Mouse (Mus musculus) CH12.LX (cell line): ENCODE data around the gene Ap5z1. TPM values are rescaled to one million over a fixed set of nuclear protein-coding genes. Genes with fewer than 3 reads are reported as not detected.

ENCODE experiments used
- DNase-seq: peaks from one replicate; pipeline ENCODE4 v3.0.0-alpha.2; 2013; ENCODE audit errors: extremely low read depth
- H3K27ac ChIP-seq: 2 replicates; pipeline ENCODE4 v1.5.1; 2012; ENCODE audit warnings: low read depth, mild to moderate bottlenecking, control low read depth, moderate library complexity; ENCODE audit not compliant: insufficient read depth
- H3K27me3 ChIP-seq: replicated peaks from 2 replicates; pipeline ENCODE3; 2012; ENCODE audit warnings: inconsistent platforms
- H3K36me3 ChIP-seq, 2 experiments: replicated peaks in 1 of 2; 2 replicates each; pipeline versions ENCODE3 to v1.6.1; 2012; ENCODE audit warnings: inconsistent platforms in 1 of 2, low read length in 1 of 2, mild to moderate bottlenecking in 1 of 2, mixed read lengths in 1 of 2, moderate library complexity in 1 of 2; ENCODE audit not compliant: control insufficient read depth in 1 of 2, insufficient read depth in 1 of 2
- H3K4me1 ChIP-seq, 2 experiments: 2 replicates each; pipeline ENCODE4 v1.6.1; 2012; ENCODE audit warnings: inconsistent platforms in 1 of 2, moderate library complexity in 1 of 2; ENCODE audit not compliant: insufficient read depth in 2 of 2, control insufficient read depth in 1 of 2
- H3K4me2 ChIP-seq: 2 replicates; pipeline ENCODE4 v1.6.1; 2012; ENCODE audit warnings: low read depth, mild to moderate bottlenecking, control low read depth; ENCODE audit not compliant: poor library complexity, insufficient read depth, severe bottlenecking
- H3K4me3 ChIP-seq, 3 experiments: fragments of 150-350 bp in 1 of 3; sonication (generic) in 1 of 3; replicated peaks in 1 of 3; 2 replicates each; pipeline versions ENCODE3 to v1.5.1; 2011 to 2012; ENCODE audit warnings: low read depth in 2 of 3, low read length in 2 of 3, mild to moderate bottlenecking in 2 of 3, moderate library complexity in 2 of 3, control low read depth in 1 of 3, improper control_type of control experiment in 1 of 3, inconsistent platforms in 1 of 3, mixed read lengths in 1 of 3; ENCODE audit not compliant: poor library complexity in 1 of 3
- H3K79me2 ChIP-seq: replicated peaks from 2 replicates; pipeline ENCODE4 v1.6.1; 2012; ENCODE audit warnings: mild to moderate bottlenecking, moderate library complexity; ENCODE audit not compliant: control insufficient read depth, poor library complexity, insufficient read depth, severe bottlenecking; ENCODE audit errors: extremely low read depth
- H3K9ac ChIP-seq: 2 replicates; pipeline ENCODE4 v1.6.1; 2012; ENCODE audit warnings: low read depth, mild to moderate bottlenecking, control low read depth, moderate library complexity; ENCODE audit not compliant: insufficient read depth
- H3K9me3 ChIP-seq: replicated peaks from 2 replicates; pipeline ENCODE3; 2012; ENCODE audit warnings: low read length, inconsistent platforms, mixed read lengths
- BHLHE40 ChIP-seq: IDR thresholded peaks from 2 replicates; pipeline ENCODE4 v1.6.1; 2011; ENCODE audit warnings: mild to moderate bottlenecking, low read depth, low read length, improper control_type of control experiment
- CHD2 ChIP-seq: IDR thresholded peaks from 2 replicates; pipeline ENCODE4 v1.6.1; 2011; ENCODE audit warnings: low read length, improper control_type of control experiment
- E2F4 ChIP-seq: IDR thresholded peaks from 2 replicates; pipeline ENCODE4 v1.6.1; 2011; ENCODE audit warnings: low read depth, low read length, improper control_type of control experiment; ENCODE audit not compliant: insufficient replicate concordance
- ELF1 ChIP-seq: IDR thresholded peaks from 2 replicates; pipeline ENCODE4 v1.6.1; 2014; ENCODE audit warnings: low read depth, mild to moderate bottlenecking, inconsistent platforms, low read length, improper control_type of control experiment
- EP300 ChIP-seq: IDR thresholded peaks from 2 replicates; pipeline ENCODE4 v1.6.1; 2011; ENCODE audit warnings: low read length, improper control_type of control experiment
- HCFC1 ChIP-seq: IDR thresholded peaks from 2 replicates; pipeline ENCODE4 v1.6.1; 2012; ENCODE audit warnings: low read depth, mild to moderate bottlenecking, inconsistent platforms, low read length, improper control_type of control experiment
- JUND ChIP-seq: conservative IDR thresholded peaks from 2 replicates; pipeline ENCODE4 v1.6.1; 2011; ENCODE audit warnings: low read depth, low read length, improper control_type of control experiment
- MYC ChIP-seq: IDR thresholded peaks from 2 replicates; pipeline ENCODE4 v1.6.1; 2011; ENCODE audit warnings: low read depth, mild to moderate bottlenecking, improper control_type of control experiment, low read length
- NRF1 ChIP-seq: IDR thresholded peaks from 2 replicates; pipeline ENCODE4 v1.6.1; 2014; ENCODE audit warnings: low read depth, mild to moderate bottlenecking, inconsistent platforms, low read length, improper control_type of control experiment, moderate library complexity
- POLR2AphosphoS2 ChIP-seq: IDR thresholded peaks from 2 replicates; pipeline ENCODE4 v1.6.1; 2011; ENCODE audit warnings: low read depth, low read length, improper control_type of control experiment
- RCOR1 ChIP-seq: conservative IDR thresholded peaks from 2 replicates; pipeline ENCODE4 v1.6.1; 2012; ENCODE audit warnings: low read depth, mild to moderate bottlenecking, inconsistent platforms, low read length, improper control_type of control experiment
- TCF12 ChIP-seq: IDR thresholded peaks from 2 replicates; pipeline ENCODE4 v1.6.1; 2014; ENCODE audit warnings: low read depth, mild to moderate bottlenecking, inconsistent platforms, low read length, improper control_type of control experiment
- USF2 ChIP-seq: conservative IDR thresholded peaks from 2 replicates; pipeline ENCODE4 v1.6.1; 2011; ENCODE audit warnings: low read depth, low read length, improper control_type of control experiment
- ZC3H11A ChIP-seq: IDR thresholded peaks from 2 replicates; pipeline ENCODE4 v1.6.1; 2012; ENCODE audit warnings: low read depth, mild to moderate bottlenecking, inconsistent platforms, low read length, improper control_type of control experiment
- ZKSCAN1 ChIP-seq: IDR thresholded peaks from 2 replicates; pipeline ENCODE4 v1.6.1; 2012; ENCODE audit warnings: low read depth, inconsistent platforms, low read length, improper control_type of control experiment, borderline replicate concordance
- dilution Hi-C: fragments of 300-500 bp; cut with MboI; formaldehyde crosslinking; loops from 2 replicates; pipeline ENCODE4 v1.14.3; 2020; ENCODE audit warnings: low sequenced_read_pairs; ENCODE audit not compliant: extremely low pct_unique_long_range_greater_than_20kb, extremely low pct_ligation_motif_present
- in situ Hi-C: fragments of 300-500 bp; cut with MboI; formaldehyde crosslinking; loops from 3 replicates; pipeline ENCODE4 v1.14.3; 2019; ENCODE audit warnings: low sequenced_read_pairs, low pct_ligation_motif_present, low pct_unique_long_range_greater_than_20kb, mixed read lengths
- polyA plus RNA-seq: library from polyadenylated mRNA; unstranded; fragments of >175 nt; gene quantifications from 2 replicates; pipeline ENCODE4 v1.2.1, GENCODE M21; 2012; ENCODE audit warnings: low read depth; ENCODE audit not compliant: insufficient read length
- total RNA-seq, 2 experiments: library from RNA; depleted of rRNA; stranded (reverse); fragments of 300-350 nt in 1 of 2; fragments of >200 nt in 1 of 2; gene quantifications; 2 replicates each; pipeline ENCODE4 v1.2.3; 2012 to 2014

Gene Ap5z1
- total and polyA plus RNA-seq, 3 experiments = 3.1 to 18.7 (median 11.3) TPM

DNA sequence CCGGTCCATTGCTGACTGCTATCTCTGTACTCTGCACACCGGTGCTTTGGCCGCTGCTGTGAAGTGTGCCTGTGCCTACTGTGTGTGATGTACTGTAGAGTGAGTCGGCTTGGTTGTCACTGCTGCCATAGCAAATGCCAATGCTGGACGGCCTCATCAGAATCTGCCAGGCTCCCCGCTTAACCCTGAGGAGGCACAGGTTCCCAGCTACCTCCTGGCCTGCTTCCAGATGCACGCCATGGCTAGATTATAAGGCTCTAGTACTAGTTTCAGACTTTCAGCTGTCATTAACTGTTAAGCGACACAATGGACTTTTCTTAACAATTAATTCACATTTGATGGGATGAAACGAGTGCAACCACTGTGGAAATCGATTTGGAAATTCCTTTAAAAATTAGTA is 40.6 kb upstream of the Ap5z1 start:
- no peak for TF ChIP-seq CHD2
- TF ChIP-seq E2F4 = no peak
- no peak for TF ChIP-seq BHLHE40
- no peak for TF ChIP-seq EP300
- TF ChIP-seq POLR2AphosphoS2 = no peak
- TF ChIP-seq ELF1 = no peak
- no peak for TF ChIP-seq RCOR1
- no peak for TF ChIP-seq ZC3H11A
- TF ChIP-seq MYC = no peak
- H3K27me3 ChIP-seq = no peaks in the 10 kb centered on the region
- H3K36me3 ChIP-seq = peaks cover 10 to 87% of the 10 kb centered on the region in 2 experiments
- peaks cover 11% of the 10 kb centered on the region for H3K79me2 ChIP-seq
- H3K27ac ChIP-seq = no peak overlapping the region
- no peak overlapping the region for H3K4me2 ChIP-seq
- peaks cover 10 to 96% of the 10 kb centered on the region in 2 experiments; a peak in 3 of 4 replicates for H3K4me1 ChIP-seq
- dilution Hi-C loops = no loop called here
- no peak overlapping the region for H3K4me3 ChIP-seq
- no peak for DNase-seq
- H3K9me3 ChIP-seq = no peaks in the 10 kb centered on the region
- in situ Hi-C loops = no loop called here
- H3K9ac ChIP-seq = no peak overlapping the region

- dilution Hi-C loops = no loop called here
- H3K27me3 ChIP-seq = no peaks in the 10 kb centered on the region
- H3K9ac ChIP-seq = no peak overlapping the region
- no peaks in the 10 kb centered on the region for H3K9me3 ChIP-seq
- peaks cover 10 to 84% of the 10 kb centered on the region in 2 experiments for H3K36me3 ChIP-seq
- H3K4me1 ChIP-seq = peaks cover 13 to 96% of the 10 kb centered on the region in 2 experiments
- DNase-seq = no peak
- H3K79me2 ChIP-seq = peaks cover 8% of the 10 kb centered on the region
- in situ Hi-C loops = no loop called here
- no peak for TF ChIP-seq ZKSCAN1
- no peak for TF ChIP-seq ZC3H11A
- 0 out of 2 replicates have a peak, but pooled peaks have one; percentile 23 for TF ChIP-seq BHLHE40
- H3K27ac ChIP-seq = no peak overlapping the region
- H3K4me3 ChIP-seq = no peak overlapping the region
- no peak overlapping the region for H3K4me2 ChIP-seq
Measured at GRCm38 (mm10) chr5:142423701-142424100, 40.0 kb upstream of the Ap5z1 start.

- Histone ChIP-seq H3K79me2 (peaks cover 6% of the 10 kb centered on the region), H3K9ac (no peak overlapping the region), H3K4me3 (no peak overlapping the region), H3K27ac (no peak overlapping the region), H3K27me3 (no peaks in the 10 kb centered on the region), H3K4me2 (no peak overlapping the region), H3K9me3 (no peaks in the 10 kb centered on the region), H3K4me1 (peaks cover 13 to 97% of the 10 kb centered on the region in 2 experiments), H3K36me3 (peaks cover 10 to 80% of the 10 kb centered on the region in 2 experiments)
- dilution Hi-C loops = no loop called here
- no peak for TF ChIP-seq TCF12
- no peak for TF ChIP-seq EP300
- no peak for TF ChIP-seq MYC
- no peak for TF ChIP-seq NRF1
- TF ChIP-seq BHLHE40 = no peak
- TF ChIP-seq USF2 = no peak
- no peak for TF ChIP-seq HCFC1
- no peak for TF ChIP-seq JUND
- no peak for DNase-seq
- in situ Hi-C loops = no loop called here
Measured at GRCm38 (mm10) chr5:142424627-142425349, 39.0 kb upstream of the Ap5z1 start.
